Mouse (Mus musculus): ENCODE results near the gene Olfr639. TPM values are rescaled to one million over a fixed set of nuclear protein-coding genes. Genes with fewer than 3 reads are reported as not detected.
"Not testable (repeated sequence)": the region's sequence is repeated elsewhere in the genome, so short reads cannot be mapped to it uniquely, and the experiment has no call there.

Olfr639 gene
- polyA plus RNA-seq, 1 experiment from 2014 or later: not detected

DNA sequence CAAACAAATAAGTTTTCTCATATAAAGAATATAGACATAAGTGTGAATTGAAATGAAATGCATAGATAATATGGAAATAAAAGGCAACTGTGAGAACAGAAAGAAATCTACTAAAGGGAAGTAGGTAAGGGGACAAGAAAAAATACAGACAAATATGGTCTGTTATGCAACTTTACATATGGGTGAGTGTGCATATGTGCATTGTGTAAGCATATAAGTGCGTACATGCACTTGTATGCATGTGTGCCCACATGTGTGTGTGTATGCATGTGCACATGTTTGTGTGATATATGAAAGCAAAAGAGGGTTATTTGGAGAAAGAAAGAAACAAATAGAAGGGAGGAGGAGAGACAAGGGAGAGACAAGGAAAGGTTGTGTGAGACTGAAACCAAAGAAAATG is 1.9 kb upstream of the Olfr639 start:
- no peak overlapping the region for H3K9ac ChIP-seq (ENCODE audit: low read length)
- 95% methylated on average over 1 of the region's 1 CpGs for WGBS
- H3K27ac ChIP-seq (ENCODE audit: low read depth, low read length): no peak overlapping the region
- no peaks in the 10 kb centered on the region for H3K27me3 ChIP-seq (ENCODE audit: control insufficient read depth, insufficient read depth, low read length)
- no peaks in the 10 kb centered on the region for H3K36me3 ChIP-seq (ENCODE audit: control insufficient read depth, insufficient read depth, low read length)
- H3K4me3 ChIP-seq (ENCODE audit: low read depth, low read length): no peak overlapping the region
- ATAC-seq (ENCODE audit: low FRiP score) (no peak), DNase-seq (ENCODE audit: low spot score, missing footprints) (peak; percentile 26)
- no peak overlapping the region for H3K4me2 ChIP-seq
- H3K9me3 ChIP-seq (ENCODE audit: control insufficient read depth, low read length): no peaks in the 10 kb centered on the region
- H3K4me1 ChIP-seq (ENCODE audit: control insufficient read depth, insufficient read depth, low read length): no peaks in the 10 kb centered on the region

DNA sequence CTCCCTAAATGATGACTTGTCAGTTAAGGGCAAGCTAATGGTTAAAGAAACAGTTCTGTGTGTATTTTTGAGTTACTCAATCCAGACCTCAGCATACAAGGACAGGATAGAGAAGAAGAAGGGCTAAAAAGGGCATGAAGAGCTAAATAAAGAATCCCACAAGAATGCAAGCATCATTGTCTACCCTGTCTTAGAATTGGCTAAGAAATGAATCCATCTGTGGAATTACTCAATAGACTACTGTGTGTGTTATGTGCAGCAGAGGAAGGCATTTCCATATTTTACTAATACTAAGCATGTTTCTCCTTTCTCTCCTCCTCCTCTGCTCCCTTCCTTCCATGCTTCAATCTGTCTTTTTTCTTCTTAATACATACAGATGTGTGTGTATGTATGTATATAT is 18.0 kb downstream of the Olfr639 start:
- ATAC-seq (ENCODE audit: low FRiP score): no peak
- Histone ChIP-seq H3K9ac (ENCODE audit: low read length) (no peak overlapping the region), H3K36me3 (ENCODE audit: control insufficient read depth, insufficient read depth, low read length) (no peaks in the 10 kb centered on the region), H3K27ac (ENCODE audit: low read depth, low read length) (no peak overlapping the region), H3K4me1 (ENCODE audit: control insufficient read depth, insufficient read depth, low read length) (no peaks in the 10 kb centered on the region), H3K9me3 (ENCODE audit: control insufficient read depth, low read length) (no peaks in the 10 kb centered on the region), H3K27me3 (ENCODE audit: control insufficient read depth, insufficient read depth, low read length) (no peaks in the 10 kb centered on the region), H3K4me2 (no peak overlapping the region), H3K4me3 (ENCODE audit: low read depth, low read length) (no peak overlapping the region)
- no peak for DNase-seq (ENCODE audit: low spot score, missing footprints)

DNA sequence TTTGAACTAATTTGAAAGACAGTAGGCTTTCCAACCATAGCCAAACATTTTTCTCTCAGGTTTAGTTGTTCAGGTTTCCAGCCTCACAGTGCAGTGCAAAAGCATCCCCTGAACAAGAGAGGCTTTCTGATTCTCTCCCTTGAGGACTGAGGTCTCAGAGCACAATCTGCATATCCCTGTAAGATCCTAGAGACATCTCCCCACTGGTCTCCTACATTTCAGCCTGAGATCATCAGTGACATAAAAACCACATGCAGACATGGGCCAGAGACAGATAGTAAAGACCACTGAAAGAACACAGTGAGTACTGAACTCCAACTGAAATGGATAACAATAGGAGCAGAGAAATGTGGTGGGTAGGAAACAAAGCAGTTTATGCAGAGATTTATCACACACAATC is 18.7 kb downstream of the Olfr639 start, which contains the start of gene Olfr638:
Olfr638 (plus strand) TSS at position 301 of the 400 bp plus-strand sequence.
- Histone ChIP-seq H3K4me1 (ENCODE audit: control insufficient read depth, insufficient read depth, low read length) (no peaks in the 10 kb centered on the region), H3K4me3 (ENCODE audit: low read depth, low read length) (no peak within 1 kb of the TSS), H3K27ac (ENCODE audit: low read depth, low read length) (no peak within 1 kb of the TSS), H3K36me3 (ENCODE audit: control insufficient read depth, insufficient read depth, low read length) (no peaks in the 10 kb centered on the region), H3K9me3 (ENCODE audit: control insufficient read depth, low read length) (no peaks in the 10 kb centered on the region), H3K4me2 (no peak within 1 kb of the TSS), H3K27me3 (ENCODE audit: control insufficient read depth, insufficient read depth, low read length) (no peaks in the 10 kb centered on the region), H3K9ac (ENCODE audit: low read length) (no peak within 1 kb of the TSS)
- DNase-seq (ENCODE audit: low spot score, missing footprints) (no peak), ATAC-seq (ENCODE audit: low FRiP score) (no peak)

GRCm38 (mm10) chr7:103971782-103972181 is 45.3 kb downstream of the Olfr639 start:
- 75% methylated on average over 1 of the region's 1 CpGs for WGBS
- H3K4me2 ChIP-seq: no peak overlapping the region

DNA sequence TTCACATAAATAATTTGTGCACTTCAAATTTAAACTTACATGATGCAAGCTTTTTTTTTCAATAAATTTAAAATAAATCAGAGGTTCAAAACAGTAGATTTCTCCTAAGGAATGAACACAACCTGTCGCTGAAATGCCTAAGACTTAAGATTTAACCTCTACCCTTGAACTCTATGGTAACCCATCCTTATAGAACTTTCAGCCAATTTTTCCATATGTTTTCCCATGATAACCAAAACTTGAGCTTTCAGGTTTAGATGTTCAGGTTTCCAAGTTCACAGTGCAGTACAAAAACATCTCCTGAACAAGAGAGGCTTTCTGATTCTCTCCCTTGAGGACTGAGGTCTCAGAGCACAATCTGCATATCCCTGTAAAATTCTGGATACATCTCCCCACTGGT is 46.3 kb downstream of the Olfr639 start, which contains the start of gene Olfr635:
Olfr635 (plus strand) TSS at position 301 of the 400 bp plus-strand sequence.
- Histone ChIP-seq H3K4me2 (no peak within 1 kb of the TSS), H3K9me3 (ENCODE audit: control insufficient read depth, low read length) (no peaks in the 10 kb centered on the region), H3K27ac (ENCODE audit: low read depth, low read length) (no peak within 1 kb of the TSS), H3K4me3 (ENCODE audit: low read depth, low read length) (no peak within 1 kb of the TSS), H3K9ac (ENCODE audit: low read length) (no peak within 1 kb of the TSS), H3K4me1 (ENCODE audit: control insufficient read depth, insufficient read depth, low read length) (no peaks in the 10 kb centered on the region), H3K27me3 (ENCODE audit: control insufficient read depth, insufficient read depth, low read length) (no peaks in the 10 kb centered on the region), H3K36me3 (ENCODE audit: control insufficient read depth, insufficient read depth, low read length) (no peaks in the 10 kb centered on the region)
- 69% methylated on average over 1 of the region's 1 CpGs for WGBS
- DNase-seq (ENCODE audit: low spot score, missing footprints) (no peak), ATAC-seq (ENCODE audit: low FRiP score) (no peak)

More at GRCm38 (mm10) chr7:103971782-103972181, 45.3 kb downstream of the Olfr639 start:
- Histone ChIP-seq H3K36me3 (ENCODE audit: control insufficient read depth, insufficient read depth, low read length) (no peaks in the 10 kb centered on the region), H3K9me3 (ENCODE audit: control insufficient read depth, low read length) (no peaks in the 10 kb centered on the region; the same call in 1 of the 2 replicates), H3K27ac (ENCODE audit: low read depth, low read length) (no peak overlapping the region), H3K27me3 (ENCODE audit: control insufficient read depth, insufficient read depth, low read length) (no peaks in the 10 kb centered on the region), H3K4me3 (ENCODE audit: low read depth, low read length) (no peak overlapping the region), H3K9ac (ENCODE audit: low read length) (no peak overlapping the region), H3K4me1 (ENCODE audit: control insufficient read depth, insufficient read depth, low read length) (no peaks in the 10 kb centered on the region)
- no peak for ATAC-seq (ENCODE audit: low FRiP score)
- DNase-seq (ENCODE audit: low spot score, missing footprints): no peak

DNA sequence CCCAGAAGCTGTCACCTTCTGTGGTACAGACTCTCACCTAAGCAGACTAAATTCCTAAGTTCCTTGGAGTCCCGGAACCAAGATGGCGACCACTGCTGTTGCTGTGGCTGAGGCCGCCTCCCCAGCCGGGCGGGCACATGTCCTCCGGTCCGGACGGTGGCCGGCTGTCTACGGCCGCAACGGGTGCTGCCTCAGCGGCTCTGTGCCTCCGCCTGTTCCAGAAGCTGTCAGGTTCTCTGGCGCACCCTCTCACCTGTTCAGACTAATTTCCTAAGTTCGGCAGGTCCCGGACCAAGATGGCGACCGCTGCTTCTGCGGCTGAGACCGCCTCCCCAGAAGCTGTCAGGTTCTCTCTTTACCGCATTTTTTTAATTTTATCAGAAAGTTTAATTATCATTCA is 50.2 kb downstream of the Olfr639 start:
- H3K9ac ChIP-seq (ENCODE audit: low read length); H3K9me3 ChIP-seq (ENCODE audit: control insufficient read depth, low read length); H3K27ac ChIP-seq (ENCODE audit: low read depth, low read length); H3K4me3 ChIP-seq (ENCODE audit: low read depth, low read length); DNase-seq (ENCODE audit: low spot score, missing footprints); ATAC-seq (ENCODE audit: low FRiP score); H3K4me2 ChIP-seq; H3K4me1 ChIP-seq (ENCODE audit: control insufficient read depth, insufficient read depth, low read length); H3K27me3 ChIP-seq (ENCODE audit: control insufficient read depth, insufficient read depth, low read length); H3K36me3 ChIP-seq (ENCODE audit: control insufficient read depth, insufficient read depth, low read length): not testable (repeated sequence)
- WGBS: 94% methylated on average over 22 of the region's 22 CpGs

Other genes with a start within 250 kb of the Olfr639 start
- gene Olfr69, start 245.7 kb downstream of the Olfr639 start, polyA plus RNA-seq (2014; fragmentation: Nextera tagmentation; extraction: Ambion mirVana): not detected in 2 replicates
- gene Olfr68, start 237.6 kb downstream of the Olfr639 start, polyA plus RNA-seq (2014; fragmentation: Nextera tagmentation; extraction: Ambion mirVana): not detected in 2 replicates
- not detected in 2 replicates for gene Olfr67, start 225.5 kb downstream of the Olfr639 start, polyA plus RNA-seq (2014; fragmentation: Nextera tagmentation; extraction: Ambion mirVana)
- 767 and 794 TPM in 2 replicates for gene Hbb-bt, start 203.3 kb downstream of the Olfr639 start, polyA plus RNA-seq (2014; fragmentation: Nextera tagmentation; extraction: Ambion mirVana)
- 259 and 279 TPM in 2 replicates for gene Hbb-bs, start 189.2 kb downstream of the Olfr639 start, polyA plus RNA-seq (2014; fragmentation: Nextera tagmentation; extraction: Ambion mirVana)
- gene Hbb-bh2, start 176.8 kb downstream of the Olfr639 start, polyA plus RNA-seq (2014; fragmentation: Nextera tagmentation; extraction: Ambion mirVana): not detected in 2 replicates
- gene Hbb-bh1, start 174.1 kb downstream of the Olfr639 start, polyA plus RNA-seq (2014; fragmentation: Nextera tagmentation; extraction: Ambion mirVana): 2,751 and 2,795 TPM in 2 replicates
- 11,345 and 11,485 TPM in 2 replicates for gene Hbb-y, start 164.1 kb downstream of the Olfr639 start, polyA plus RNA-seq (2014; fragmentation: Nextera tagmentation; extraction: Ambion mirVana)
- gene Olfr66, start 131.1 kb downstream of the Olfr639 start, polyA plus RNA-seq (2014; fragmentation: Nextera tagmentation; extraction: Ambion mirVana): not detected in 2 replicates
- not detected in 2 replicates for gene Olfr64, start 122.8 kb downstream of the Olfr639 start, polyA plus RNA-seq (2014; fragmentation: Nextera tagmentation; extraction: Ambion mirVana)
- gene Olfr65, start 113.8 kb downstream of the Olfr639 start, polyA plus RNA-seq (2014; fragmentation: Nextera tagmentation; extraction: Ambion mirVana): not detected in 2 replicates
- not detected in 2 replicates for gene Olfr631, start 88.5 kb downstream of the Olfr639 start, polyA plus RNA-seq (2014; fragmentation: Nextera tagmentation; extraction: Ambion mirVana)
- not detected in 2 replicates for gene Olfr632, start 83.0 kb downstream of the Olfr639 start, polyA plus RNA-seq (2014; fragmentation: Nextera tagmentation; extraction: Ambion mirVana)
- gene Olfr633, start 72.9 kb downstream of the Olfr639 start, polyA plus RNA-seq (2014; fragmentation: Nextera tagmentation; extraction: Ambion mirVana): not detected in 2 replicates
- gene Olfr635, start 46.2 kb downstream of the Olfr639 start, polyA plus RNA-seq (2014; fragmentation: Nextera tagmentation; extraction: Ambion mirVana): 0.01 and 0.03 TPM in 2 replicates
- gene Olfr638, start 18.6 kb downstream of the Olfr639 start, polyA plus RNA-seq (2014; fragmentation: Nextera tagmentation; extraction: Ambion mirVana): not detected in 2 replicates
- not detected in 2 replicates for gene Olfr640, start 8.3 kb upstream of the Olfr639 start, polyA plus RNA-seq (2014; fragmentation: Nextera tagmentation; extraction: Ambion mirVana)
- not detected in 2 replicates for gene Olfr641, start 18.1 kb upstream of the Olfr639 start, polyA plus RNA-seq (2014; fragmentation: Nextera tagmentation; extraction: Ambion mirVana)
- gene Olfr642, start 35.4 kb upstream of the Olfr639 start, polyA plus RNA-seq (2014; fragmentation: Nextera tagmentation; extraction: Ambion mirVana): not detected in 2 replicates
- not detected in 2 replicates for gene 4930516K23Rik, start 44.1 kb upstream of the Olfr639 start, polyA plus RNA-seq (2014; fragmentation: Nextera tagmentation; extraction: Ambion mirVana)
- not detected in 2 replicates for gene Olfr644, start 54.6 kb upstream of the Olfr639 start, polyA plus RNA-seq (2014; fragmentation: Nextera tagmentation; extraction: Ambion mirVana)
- gene Olfr645, start 68.2 kb upstream of the Olfr639 start, polyA plus RNA-seq (2014; fragmentation: Nextera tagmentation; extraction: Ambion mirVana): not detected in 2 replicates
- gene Olfr646, start 87.6 kb upstream of the Olfr639 start, polyA plus RNA-seq (2014; fragmentation: Nextera tagmentation; extraction: Ambion mirVana): not detected in 2 replicates
- gene Ubqln5, start 112.5 kb upstream of the Olfr639 start, polyA plus RNA-seq (2014; fragmentation: Nextera tagmentation; extraction: Ambion mirVana): not detected in 2 replicates
- gene Olfr643, start 120.1 kb upstream of the Olfr639 start, polyA plus RNA-seq (2014; fragmentation: Nextera tagmentation; extraction: Ambion mirVana): not detected in 2 replicates
- gene Ubqln3, start 126.0 kb upstream of the Olfr639 start, polyA plus RNA-seq (2014; fragmentation: Nextera tagmentation; extraction: Ambion mirVana): not detected in 2 replicates
- gene Ubqlnl, start 133.3 kb upstream of the Olfr639 start, polyA plus RNA-seq (2014; fragmentation: Nextera tagmentation; extraction: Ambion mirVana): not detected in 2 replicates
- gene Olfm5, start 147.5 kb upstream of the Olfr639 start, polyA plus RNA-seq (2014; fragmentation: Nextera tagmentation; extraction: Ambion mirVana): not detected in 2 replicates
- 0.19 and 0.26 TPM in 2 replicates for gene Olfr648, start 166.1 kb upstream of the Olfr639 start, polyA plus RNA-seq (2014; fragmentation: Nextera tagmentation; extraction: Ambion mirVana)
- not detected in 2 replicates for gene Olfr649, start 178.7 kb upstream of the Olfr639 start, polyA plus RNA-seq (2014; fragmentation: Nextera tagmentation; extraction: Ambion mirVana)
- 2.5 and 2.8 TPM in 2 replicates for gene Trim6, start 201.5 kb upstream of the Olfr639 start, polyA plus RNA-seq (2014; fragmentation: Nextera tagmentation; extraction: Ambion mirVana)
- 0.63 and 0.68 TPM in 2 replicates for gene Trim34a, start 227.2 kb upstream of the Olfr639 start, polyA plus RNA-seq (2014; fragmentation: Nextera tagmentation; extraction: Ambion mirVana)